Mouse (Mus musculus) CH12.LX (cell line): ENCODE measurements at regions not wholly inside any gene's neighbourhood (a gene's known extent, or its start where the extent isn't known, plus 50 kb on each side); places are given as distances from the start of the nearest gene placed in this dataset.

Experiments
- DNase-seq: peaks from one replicate; pipeline ENCODE4 v3.0.0-alpha.2; 2013; ENCODE audit errors: extremely low read depth
- H3K27ac ChIP-seq: 2 replicates; pipeline ENCODE4 v1.5.1; 2012; ENCODE audit warnings: low read depth, mild to moderate bottlenecking, control low read depth, moderate library complexity; ENCODE audit not compliant: insufficient read depth
- H3K27me3 ChIP-seq: replicated peaks from 2 replicates; pipeline ENCODE3; 2012; ENCODE audit warnings: inconsistent platforms
- H3K36me3 ChIP-seq, 2 experiments: replicated peaks in 1 of 2; 2 replicates each; pipeline versions ENCODE3 to v1.6.1; 2012; ENCODE audit warnings: inconsistent platforms in 1 of 2, low read length in 1 of 2, mild to moderate bottlenecking in 1 of 2, mixed read lengths in 1 of 2, moderate library complexity in 1 of 2; ENCODE audit not compliant: control insufficient read depth in 1 of 2, insufficient read depth in 1 of 2
- H3K4me1 ChIP-seq, 2 experiments: 2 replicates each; pipeline ENCODE4 v1.6.1; 2012; ENCODE audit warnings: inconsistent platforms in 1 of 2, moderate library complexity in 1 of 2; ENCODE audit not compliant: insufficient read depth in 2 of 2, control insufficient read depth in 1 of 2
- H3K4me2 ChIP-seq: 2 replicates; pipeline ENCODE4 v1.6.1; 2012; ENCODE audit warnings: low read depth, mild to moderate bottlenecking, control low read depth; ENCODE audit not compliant: poor library complexity, insufficient read depth, severe bottlenecking
- H3K4me3 ChIP-seq, 3 experiments: fragments of 150-350 bp in 1 of 3; sonication (generic) in 1 of 3; replicated peaks in 1 of 3; 2 replicates each; pipeline versions ENCODE3 to v1.5.1; 2011 to 2012; ENCODE audit warnings: low read depth in 2 of 3, low read length in 2 of 3, mild to moderate bottlenecking in 2 of 3, moderate library complexity in 2 of 3, control low read depth in 1 of 3, improper control_type of control experiment in 1 of 3, inconsistent platforms in 1 of 3, mixed read lengths in 1 of 3; ENCODE audit not compliant: poor library complexity in 1 of 3
- H3K79me2 ChIP-seq: replicated peaks from 2 replicates; pipeline ENCODE4 v1.6.1; 2012; ENCODE audit warnings: mild to moderate bottlenecking, moderate library complexity; ENCODE audit not compliant: control insufficient read depth, poor library complexity, insufficient read depth, severe bottlenecking; ENCODE audit errors: extremely low read depth
- H3K9ac ChIP-seq: 2 replicates; pipeline ENCODE4 v1.6.1; 2012; ENCODE audit warnings: low read depth, mild to moderate bottlenecking, control low read depth, moderate library complexity; ENCODE audit not compliant: insufficient read depth
- H3K9me3 ChIP-seq: replicated peaks from 2 replicates; pipeline ENCODE3; 2012; ENCODE audit warnings: low read length, inconsistent platforms, mixed read lengths
- BHLHE40 ChIP-seq: IDR thresholded peaks from 2 replicates; pipeline ENCODE4 v1.6.1; 2011; ENCODE audit warnings: mild to moderate bottlenecking, low read depth, low read length, improper control_type of control experiment
- CHD2 ChIP-seq: IDR thresholded peaks from 2 replicates; pipeline ENCODE4 v1.6.1; 2011; ENCODE audit warnings: low read length, improper control_type of control experiment
- E2F4 ChIP-seq: IDR thresholded peaks from 2 replicates; pipeline ENCODE4 v1.6.1; 2011; ENCODE audit warnings: low read depth, low read length, improper control_type of control experiment; ENCODE audit not compliant: insufficient replicate concordance
- GABPA ChIP-seq: IDR thresholded peaks from 2 replicates; pipeline ENCODE4 v1.6.1; 2012; ENCODE audit warnings: low read depth, low read length, improper control_type of control experiment, inconsistent platforms; ENCODE audit not compliant: insufficient replicate concordance
- HCFC1 ChIP-seq: IDR thresholded peaks from 2 replicates; pipeline ENCODE4 v1.6.1; 2012; ENCODE audit warnings: low read depth, mild to moderate bottlenecking, inconsistent platforms, low read length, improper control_type of control experiment
- IRF4 ChIP-seq: IDR thresholded peaks from 2 replicates; pipeline ENCODE4 v1.6.1; 2014; ENCODE audit warnings: low read depth, mild to moderate bottlenecking, inconsistent platforms, low read length, improper control_type of control experiment
- JUN ChIP-seq: IDR thresholded peaks from 2 replicates; pipeline ENCODE4 v1.6.1; 2011; ENCODE audit warnings: low read depth, mild to moderate bottlenecking, low read length, improper control_type of control experiment, moderate library complexity; ENCODE audit not compliant: insufficient read depth
- MAZ ChIP-seq: IDR thresholded peaks from 2 replicates; pipeline ENCODE4 v1.6.1; 2012; ENCODE audit warnings: low read depth, mild to moderate bottlenecking, inconsistent platforms, low read length, improper control_type of control experiment, moderate library complexity
- MXI1 ChIP-seq: IDR thresholded peaks from 2 replicates; pipeline ENCODE4 v1.6.1; 2011; ENCODE audit warnings: mild to moderate bottlenecking, low read depth, low read length, improper control_type of control experiment
- MYC ChIP-seq: IDR thresholded peaks from 2 replicates; pipeline ENCODE4 v1.6.1; 2011; ENCODE audit warnings: low read depth, mild to moderate bottlenecking, improper control_type of control experiment, low read length
- NRF1 ChIP-seq: IDR thresholded peaks from 2 replicates; pipeline ENCODE4 v1.6.1; 2014; ENCODE audit warnings: low read depth, mild to moderate bottlenecking, inconsistent platforms, low read length, improper control_type of control experiment, moderate library complexity
- POLR2A ChIP-seq: IDR thresholded peaks from 2 replicates; pipeline ENCODE4 v1.6.1; 2011; ENCODE audit warnings: low read depth, mild to moderate bottlenecking, improper control_type of control experiment, low read length
- RAD21 ChIP-seq: IDR thresholded peaks from 2 replicates; pipeline ENCODE4 v1.6.1; 2011; ENCODE audit warnings: low read depth, mild to moderate bottlenecking, low read length, improper control_type of control experiment, moderate library complexity
- SMC3 ChIP-seq: IDR thresholded peaks from 2 replicates; pipeline ENCODE4 v1.6.1; 2011; ENCODE audit warnings: low read depth, low read length, improper control_type of control experiment
- TBP ChIP-seq: conservative IDR thresholded peaks from 2 replicates; pipeline ENCODE4 v1.6.1; 2011; ENCODE audit warnings: low read depth, low read length, improper control_type of control experiment
- TCF12 ChIP-seq: IDR thresholded peaks from 2 replicates; pipeline ENCODE4 v1.6.1; 2014; ENCODE audit warnings: low read depth, mild to moderate bottlenecking, inconsistent platforms, low read length, improper control_type of control experiment
- UBTF ChIP-seq: IDR thresholded peaks from 2 replicates; pipeline ENCODE4 v1.6.1; 2012; ENCODE audit warnings: low read depth, mild to moderate bottlenecking, inconsistent platforms, low read length, improper control_type of control experiment, moderate library complexity
- USF2 ChIP-seq: conservative IDR thresholded peaks from 2 replicates; pipeline ENCODE4 v1.6.1; 2011; ENCODE audit warnings: low read depth, low read length, improper control_type of control experiment
- ZNF384 ChIP-seq: IDR thresholded peaks from 2 replicates; pipeline ENCODE4 v1.6.1; 2012; ENCODE audit warnings: low read depth, low read length, improper control_type of control experiment, inconsistent platforms
- dilution Hi-C: fragments of 300-500 bp; cut with MboI; formaldehyde crosslinking; loops from 2 replicates; pipeline ENCODE4 v1.14.3; 2020; ENCODE audit warnings: low sequenced_read_pairs; ENCODE audit not compliant: extremely low pct_unique_long_range_greater_than_20kb, extremely low pct_ligation_motif_present
- in situ Hi-C: fragments of 300-500 bp; cut with MboI; formaldehyde crosslinking; loops from 3 replicates; pipeline ENCODE4 v1.14.3; 2019; ENCODE audit warnings: low sequenced_read_pairs, low pct_ligation_motif_present, low pct_unique_long_range_greater_than_20kb, mixed read lengths

DNA sequence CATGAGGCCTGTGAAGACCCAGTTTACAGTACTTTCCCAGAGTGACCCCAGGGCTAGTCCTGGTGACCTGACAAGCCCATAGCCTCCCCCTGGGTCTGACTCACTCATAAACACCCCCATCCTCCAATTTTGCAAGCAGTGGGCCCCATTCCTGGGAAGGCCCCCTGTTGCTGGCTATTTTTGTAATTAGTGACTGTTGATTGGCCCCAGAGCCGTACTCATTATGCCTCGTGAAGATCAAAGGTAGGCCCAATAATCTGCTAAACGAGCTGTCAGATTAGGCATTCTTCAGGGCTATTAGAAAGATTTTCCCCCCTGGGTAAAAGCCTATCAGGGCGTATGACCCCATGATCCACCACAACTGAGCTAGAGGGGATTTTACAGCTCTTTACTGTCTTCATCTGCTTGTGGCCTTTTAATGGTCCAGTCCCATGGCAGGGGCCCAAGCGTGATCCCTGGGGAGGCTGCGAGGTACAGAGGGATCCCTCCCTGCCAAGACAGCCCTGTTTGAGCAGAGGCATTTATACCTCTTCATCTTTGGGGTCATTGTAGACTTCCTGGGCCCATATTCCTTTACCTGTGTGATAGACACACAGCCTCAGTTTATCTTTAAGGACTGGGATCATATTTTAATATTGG lies 80.1 kb upstream of the Haao start:
- in situ Hi-C loops: no loop called here
- no peak for TF ChIP-seq TCF12
- TF ChIP-seq BHLHE40: no peak
- no peak for TF ChIP-seq UBTF
- TF ChIP-seq SMC3: no peak
- no peak for TF ChIP-seq USF2
- no peak for TF ChIP-seq TBP
- TF ChIP-seq, all 38 proteins: peak for 0
- Histone ChIP-seq H3K36me3 (no peaks in the 10 kb centered on the region), H3K9me3 (no peaks in the 10 kb centered on the region), H3K9ac (no peak overlapping the region), H3K4me1 (peaks cover 2 to 15% of the 10 kb centered on the region in 2 experiments; a peak in 2 of 4 replicates), H3K79me2 (no peaks in the 10 kb centered on the region), H3K4me3 (no peak overlapping the region), H3K27me3 (no peaks in the 10 kb centered on the region), H3K4me2 (no peak overlapping the region), H3K27ac (no peak overlapping the region)
- dilution Hi-C loops: no loop called here
- no peak for DNase-seq

DNA sequence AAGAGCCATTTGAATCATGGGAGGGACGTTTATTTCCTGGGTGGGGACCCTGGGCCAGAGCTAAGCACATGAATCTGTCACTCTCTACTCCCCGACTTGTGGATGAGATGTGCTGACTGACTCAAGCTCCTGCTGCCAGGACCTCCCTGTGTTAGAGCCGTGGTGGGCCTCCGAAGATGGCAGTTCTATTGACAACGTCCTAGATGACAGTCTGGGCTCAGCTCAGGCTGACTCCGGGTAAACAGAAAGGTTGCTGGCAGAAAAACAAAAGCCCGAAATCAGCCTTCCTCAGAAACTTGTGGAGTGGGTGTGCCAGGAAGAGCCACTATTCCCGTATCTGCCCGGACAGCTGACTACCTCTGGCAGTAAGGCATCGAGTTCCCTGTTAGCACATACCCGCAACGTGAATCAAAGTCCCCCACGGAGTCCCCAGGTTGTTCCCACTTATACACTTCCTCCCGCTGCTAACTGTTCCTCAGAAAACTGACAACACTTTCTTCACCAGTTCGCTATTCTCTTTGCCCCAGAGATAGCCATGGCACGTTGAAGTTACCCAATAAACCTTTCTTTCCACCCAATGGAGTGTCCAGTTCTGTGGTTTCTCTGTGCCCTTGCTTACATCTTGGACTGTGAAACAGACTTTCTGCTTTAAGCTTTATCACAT lies 76.6 kb upstream of the Haao start:
- TF ChIP-seq ZNF384 (no peak), E2F4 (no peak), HCFC1 (no peak), NRF1 (no peak), CHD2 (no peak), RAD21 (no peak), MAZ (no peak), GABPA (no peak), SMC3 (no peak), POLR2A (no peak), IRF4 (no peak), MXI1 (no peak), JUN (no peak), MYC (no peak)

More for the DNA sequence above, 76.6 kb upstream of the Haao start:
- H3K4me1 ChIP-seq: peaks cover 2 to 48% of the 10 kb centered on the region in 2 experiments; a peak in 2 of 4 replicates
- peaks cover 0 to 10% of the 10 kb centered on the region in 2 experiments for H3K36me3 ChIP-seq
- dilution Hi-C loops (no loop called here), in situ Hi-C loops (loop anchor here (25.0 kb wide), 1 partner anchor 463 kb away; no protein-coding TSS in a partner anchor)
- no peak for DNase-seq
- H3K9me3 ChIP-seq: no peaks in the 10 kb centered on the region
- H3K4me3 ChIP-seq: no peak overlapping the region
- H3K79me2 ChIP-seq: no peaks in the 10 kb centered on the region
- no peak overlapping the region for H3K4me2 ChIP-seq
- H3K27me3 ChIP-seq: no peaks in the 10 kb centered on the region
- no peak overlapping the region for H3K9ac ChIP-seq
- H3K27ac ChIP-seq: no peak overlapping the region
